Mouse (Mus musculus) embryonic fibroblast, embryonic 13.5 days (primary cell): ENCODE data around the gene Samd5. TPM values are rescaled to one million over a fixed set of nuclear protein-coding genes. Genes with fewer than 3 reads are reported as not detected.

Experiments used
- H3K27ac ChIP-seq: 2 replicates; pipeline ENCODE4 v1.5.1; 2012; ENCODE audit warnings: low read length, control low read depth, inconsistent platforms; ENCODE audit not compliant: insufficient read depth
- H3K4me1 ChIP-seq: 2 replicates; pipeline ENCODE4 v1.6.1; 2011; ENCODE audit warnings: low read length; ENCODE audit not compliant: control insufficient read depth, insufficient read depth
- H3K4me3 ChIP-seq: 2 replicates; pipeline ENCODE4 v1.5.1; 2011; ENCODE audit warnings: mild to moderate bottlenecking, control low read depth, low read length; ENCODE audit not compliant: insufficient read depth
- CTCF ChIP-seq: IDR thresholded peaks from 2 replicates; pipeline ENCODE4 v1.5.1; 2011; ENCODE audit warnings: mild to moderate bottlenecking, control low read depth, low read length, moderate library complexity, borderline replicate concordance; ENCODE audit not compliant: insufficient read depth
- POLR2A ChIP-seq: IDR thresholded peaks from 2 replicates; pipeline ENCODE4 v1.6.1; 2011; ENCODE audit warnings: low read depth, mild to moderate bottlenecking, control low read depth, low read length, moderate library complexity
- polyA plus RNA-seq: library from polyadenylated mRNA; stranded (reverse); fragments of >200 nt; gene quantifications from 2 replicates; pipeline ENCODE4 v1.2.4, GENCODE M21; 2011; ENCODE audit warnings: low read depth; ENCODE audit not compliant: missing spikeins, insufficient read length

Gene Samd5
- polyA plus RNA-seq, result 24.0 and 24.8 TPM in 2 replicates

GRCm38 (mm10) chr10:9674561-9675521, at the start of gene Samd5:
Gene Samd5, minus strand, starts transcription at chr10:9675208.
- peak within 1 kb of the TSS; percentile 13; the same call in 1 of the 2 replicates for H3K27ac ChIP-seq

GRCm38 (mm10) chr10:9722519-9723303, 47.7 kb upstream of the Samd5 start:
- Histone ChIP-seq H3K4me1 (no peaks in the 10 kb centered on the region), H3K27ac (no peak overlapping the region), H3K4me3 (no peak overlapping the region)
- TF ChIP-seq CTCF (no peak), POLR2A (no peak)

More at GRCm38 (mm10) chr10:9674561-9675521, at the start of gene Samd5:
- TF ChIP-seq CTCF, result no peak
- TF ChIP-seq POLR2A, result peak; percentile 38
- H3K4me3 ChIP-seq, result peak within 1 kb of the TSS; percentile 77
- H3K4me1 ChIP-seq, result no peaks in the 10 kb centered on the region; the same call in 1 of the 2 replicates

- TF ChIP-seq POLR2A (no peak), CTCF (no peak)
- no peak overlapping the region for H3K4me3 ChIP-seq
- no peak overlapping the region for H3K27ac ChIP-seq
- no peaks in the 10 kb centered on the region for H3K4me1 ChIP-seq
Observed at GRCm38 (mm10) chr10:9720027-9720426, 45.0 kb upstream of the Samd5 start.

- TF ChIP-seq CTCF (no peak), POLR2A (no peak)
- no peaks in the 10 kb centered on the region for H3K4me1 ChIP-seq
- H3K4me3 ChIP-seq, result no peak overlapping the region
- H3K27ac ChIP-seq, result no peak overlapping the region
Observed at GRCm38 (mm10) chr10:9718086-9718485, 43.1 kb upstream of the Samd5 start.

- Histone ChIP-seq H3K4me3 (no peak overlapping the region), H3K27ac (no peak overlapping the region), H3K4me1 (no peaks in the 10 kb centered on the region)
- TF ChIP-seq CTCF (no peak), POLR2A (no peak)
Observed at GRCm38 (mm10) chr10:9704956-9705355, 29.9 kb upstream of the Samd5 start.

- no peaks in the 10 kb centered on the region for H3K4me1 ChIP-seq
- no peak overlapping the region for H3K4me3 ChIP-seq
- H3K27ac ChIP-seq, result no peak overlapping the region
- TF ChIP-seq CTCF (no peak), POLR2A (no peak)
Observed at GRCm38 (mm10) chr10:9699071-9699761, 24.2 kb upstream of the Samd5 start.

- TF ChIP-seq POLR2A (no peak), CTCF (no peak)
- Histone ChIP-seq H3K4me3 (no peak overlapping the region), H3K27ac (no peak overlapping the region), H3K4me1 (no peaks in the 10 kb centered on the region)
Observed at GRCm38 (mm10) chr10:9698141-9698540, 23.1 kb upstream of the Samd5 start.

GRCm38 (mm10) chr10:9696543-9697141, 21.6 kb upstream of the Samd5 start:
- no peaks in the 10 kb centered on the region for H3K4me1 ChIP-seq
- H3K4me3 ChIP-seq, result no peak overlapping the region
- H3K27ac ChIP-seq, result no peak overlapping the region
- TF ChIP-seq CTCF (no peak), POLR2A (no peak)
